In the genomic region with DNA sequence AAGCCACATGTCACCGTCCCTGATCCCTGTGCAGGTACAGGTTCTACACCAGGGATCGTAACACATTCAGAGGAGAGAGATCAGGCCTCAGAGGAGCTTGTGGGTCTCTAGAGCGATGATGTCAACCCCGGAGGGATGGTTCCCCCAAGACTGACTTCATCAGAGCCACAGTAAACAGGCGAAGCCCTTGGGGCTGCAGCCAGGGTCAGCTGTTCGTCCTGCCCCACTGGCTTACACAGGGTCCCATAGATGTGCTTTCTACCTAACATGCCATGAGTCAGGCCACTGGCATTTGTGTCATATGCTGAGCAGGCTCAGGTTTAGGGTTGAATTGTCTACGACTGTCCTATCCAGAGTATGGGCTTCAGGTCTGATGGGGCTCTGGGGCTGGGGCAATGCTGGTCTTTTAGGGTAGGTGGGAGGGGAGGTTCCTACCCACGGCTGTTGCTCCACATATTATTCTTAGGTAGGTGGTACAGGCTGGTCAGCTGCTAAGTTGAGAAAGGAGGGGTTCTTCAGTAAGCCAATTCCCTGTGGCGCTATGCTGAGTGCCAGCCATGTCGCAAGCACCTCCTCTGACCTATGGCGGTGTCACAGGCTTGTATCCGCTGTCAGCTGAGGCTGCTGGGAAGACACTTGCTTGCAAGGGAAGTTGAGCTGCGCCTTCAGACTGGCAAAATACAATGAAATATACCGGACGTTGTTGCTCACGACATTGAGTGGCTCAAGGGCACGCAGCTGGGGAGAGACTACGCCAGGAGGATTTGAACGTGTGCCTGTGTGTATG, we compare ENCODE assay signal across 11 mouse cellular contexts.
A peak's percentile ranks its signal among the peaks of the same experiment; 100 is the strongest.
DNase-seq lines count a peak whose midpoint lies in the region; ATAC-seq and TF ChIP-seq lines count a peak whose summit lies in the region.
"Had no signal": no experiment of that assay in that cellular context is flagged by ENCODE, and none has a peak within 500 bp of the region (broad histone marks: within the 10 kb centered on the region; RNA-seq: fewer than 3 reads in every experiment).

No protein-coding gene starts in this region.

- no peak overlapping the region for H3K4me2 ChIP-seq in intestine, postnatal 0 days (replicated peaks; ENCODE audit: low read depth)
- no peak overlapping the region for H3K4me2 ChIP-seq in midbrain, embryonic 13.5 days (replicated peaks)
- H3K4me2 ChIP-seq: lung, embryonic 15.5 days had no signal

- H3K27me3 ChIP-seq in intestine, postnatal 0 days (replicated peaks; ENCODE audit: control insufficient read depth, insufficient read depth, low read length) = no peaks in the 10 kb centered on the region
- H3K27me3 ChIP-seq in midbrain, embryonic 13.5 days = no peaks in the 10 kb centered on the region
- H3K27me3 ChIP-seq: lung, embryonic 15.5 days had no signal

- no peak overlapping the region for H3K27ac ChIP-seq in intestine, postnatal 0 days (ENCODE audit: low read depth, low read length)
- no peak overlapping the region for H3K27ac ChIP-seq in midbrain, embryonic 13.5 days
- H3K27ac ChIP-seq: lung, embryonic 15.5 days had no signal

- no peak for ATAC-seq in intestine, postnatal 0 days
- ATAC-seq in midbrain, embryonic 13.5 days = no peak; the same call in 1 of the 2 replicates
- ATAC-seq: forebrain, postnatal 0 days had no signal

- peak; percentile 45 for DNase-seq in kidney, postnatal 14 days
- DNase-seq in kidney, adult 18-20 months = no peak
- peak; percentile 70 for DNase-seq in adrenal gland, postnatal 10 days
- DNase-seq in brain, embryonic 14.5 days (ENCODE audit: low read depth) = peak; percentile 68
- DNase-seq in lung, postnatal 4 days = peak; percentile 67 to 77
- DNase-seq: cerebellum, postnatal 25 days; forebrain, postnatal 0 days; gastrocnemius, postnatal 25 days had no signal

- peaks cover 15% of the 10 kb centered on the region for H3K4me1 ChIP-seq in intestine, postnatal 0 days (replicated peaks; ENCODE audit: control insufficient read depth, insufficient read depth, low read length)
- peaks cover 35% of the 10 kb centered on the region for H3K4me1 ChIP-seq in midbrain, embryonic 13.5 days (replicated peaks)

- H3K36me3 ChIP-seq in intestine, postnatal 0 days (ENCODE audit: control insufficient read depth, insufficient read depth) = no peaks in the 10 kb centered on the region
- no peaks in the 10 kb centered on the region for H3K36me3 ChIP-seq in midbrain, embryonic 13.5 days
- H3K36me3 ChIP-seq: lung, embryonic 15.5 days had no signal

- H3K9ac ChIP-seq in intestine, postnatal 0 days (ENCODE audit: low read depth, low read length) = no peak overlapping the region
- H3K9ac ChIP-seq in midbrain, embryonic 13.5 days (replicated peaks) = no peak overlapping the region
- H3K9ac ChIP-seq: forebrain, postnatal 0 days; lung, embryonic 15.5 days had no signal

- no peak for TF ChIP-seq POLR2A in brain, embryonic 14.5 days (IDR thresholded peaks at IDR 0.05; ENCODE audit: borderline replicate concordance, extremely low read depth, insufficient read depth, insufficient read length, poor library complexity, severe bottlenecking)

- no peak for TF ChIP-seq CTCF in brain, embryonic 14.5 days (IDR thresholded peaks at IDR 0.05; ENCODE audit: borderline replicate concordance, extremely low read depth, insufficient read depth, insufficient read length)
- no peak for TF ChIP-seq CTCF in intestine, postnatal 0 days (IDR thresholded peaks at IDR 0.05; ENCODE audit: low read depth)

- H3K4me3 ChIP-seq in intestine, postnatal 0 days (ENCODE audit: low read depth, low read length) = no peak overlapping the region
- H3K4me3 ChIP-seq in midbrain, embryonic 13.5 days (replicated peaks) = no peak overlapping the region
- H3K4me3 ChIP-seq: lung, embryonic 15.5 days had no signal

- 83% methylated on average over 19 of the region's 19 CpGs for WGBS in intestine, postnatal 0 days
- whole genome bisulfite sequencing in midbrain, embryonic 13.5 days = 88% methylated on average over 19 of the region's 19 CpGs

- H3K9me3 ChIP-seq in intestine, postnatal 0 days (ENCODE audit: control insufficient read depth) = no peaks in the 10 kb centered on the region
- H3K9me3 ChIP-seq in midbrain, embryonic 13.5 days = no peaks in the 10 kb centered on the region
- H3K9me3 ChIP-seq: lung, embryonic 15.5 days had no signal
